Mouse (Mus musculus) kidney, embryonic 14.5 days (tissue): ENCODE data around the gene Rims1. TPM values are rescaled to one million over a fixed set of nuclear protein-coding genes. Genes with fewer than 3 reads are reported as not detected.

Experiments used
- ATAC-seq: fragments of 200-750 bp; cut with Nextera tagmentation; 2 replicates; pipeline ENCODE4 v1.8.0; 2017; ENCODE audit warnings: moderate number of reproducible peaks, mild to moderate bottlenecking, moderate TSS enrichment, moderate library complexity; ENCODE audit not compliant: low FRiP score, low TSS enrichment
- H3K27ac ChIP-seq: fragments of 300-500 bp; sonication (generic); 2 replicates; pipeline ENCODE4 v1.5.1; 2014; ENCODE audit warnings: low read depth, mild to moderate bottlenecking, low read length, moderate library complexity, mixed read lengths
- H3K27me3 ChIP-seq: fragments of 300-500 bp; sonication (generic); 2 replicates; pipeline ENCODE4 v1.6.1; 2014; ENCODE audit warnings: mild to moderate bottlenecking, low read length; ENCODE audit not compliant: control insufficient read depth, insufficient read depth
- H3K36me3 ChIP-seq: fragments of 300-500 bp; sonication (generic); 2 replicates; pipeline ENCODE4 v1.6.1; 2014; ENCODE audit warnings: low read length, mixed read lengths; ENCODE audit not compliant: control insufficient read depth, insufficient read depth
- H3K4me1 ChIP-seq: fragments of 300-500 bp; sonication (generic); 2 replicates; pipeline ENCODE4 v1.6.1; 2014; ENCODE audit warnings: low read length, mixed read lengths; ENCODE audit not compliant: control insufficient read depth, insufficient read depth
- H3K4me2 ChIP-seq: fragments of 300-500 bp; sonication (generic); replicated peaks from 2 replicates; pipeline ENCODE4 v1.6.1; 2014; ENCODE audit warnings: low read depth, mild to moderate bottlenecking, low read length
- H3K4me3 ChIP-seq: fragments of 300-500 bp; sonication (generic); 2 replicates; pipeline ENCODE4 v1.5.1; 2014; ENCODE audit warnings: mild to moderate bottlenecking, low read length
- H3K9ac ChIP-seq: fragments of 300-500 bp; sonication (generic); 2 replicates; pipeline ENCODE4 v1.6.1; 2014; ENCODE audit warnings: low read depth, mild to moderate bottlenecking, low read length, moderate library complexity
- H3K9me3 ChIP-seq: fragments of 300-500 bp; sonication (generic); 2 replicates; pipeline ENCODE4 v1.6.1; 2016; ENCODE audit warnings: low read length; ENCODE audit not compliant: control insufficient read depth
- WGBS: fragments of 180-500 bp; shearing (Covaris S2); extraction: QIAGEN DNeasy Blood & Tissue Kit; methylation state at CpG from one replicate; pipeline ENCODE4 v1.1.7; 2014; 5-methylcytosine and 5-hydroxymethylcytosine counted together
- polyA plus RNA-seq: library from polyadenylated mRNA; unstranded; fragments of >200 nt; fragmentation: Nextera tagmentation; extraction: Ambion mirVana; gene quantifications from 2 replicates; pipeline ENCODE4 v1.2.1, GENCODE M21; 2014

Rims1 gene
- polyA plus RNA-seq, 1 experiment from 2014 or later = 0.93 TPM

- ATAC-seq = no peak
- Histone ChIP-seq H3K27me3 (no peaks in the 10 kb centered on the region), H3K4me3 (no peak overlapping the region), H3K4me2 (no peak overlapping the region), H3K27ac (no peak overlapping the region), H3K4me1 (no peaks in the 10 kb centered on the region), H3K9me3 (no peaks in the 10 kb centered on the region), H3K36me3 (no peaks in the 10 kb centered on the region), H3K9ac (no peak overlapping the region)
Observed at GRCm38 (mm10) chr1:22248898-22249386, 556.9 kb downstream of the Rims1 start.

- Histone ChIP-seq H3K27ac (no peak overlapping the region), H3K4me2 (no peak overlapping the region), H3K27me3 (no peaks in the 10 kb centered on the region), H3K9me3 (no peaks in the 10 kb centered on the region), H3K9ac (no peak overlapping the region), H3K36me3 (no peaks in the 10 kb centered on the region), H3K4me1 (no peaks in the 10 kb centered on the region), H3K4me3 (no peak overlapping the region)
- WGBS = 82% methylated on average over 2 of the region's 2 CpGs
- ATAC-seq = no peak
Observed at GRCm38 (mm10) chr1:22245748-22246147, 560.0 kb downstream of the Rims1 start.
